7 mouse cellular contexts compared by ENCODE assay signal in the genomic region with DNA sequence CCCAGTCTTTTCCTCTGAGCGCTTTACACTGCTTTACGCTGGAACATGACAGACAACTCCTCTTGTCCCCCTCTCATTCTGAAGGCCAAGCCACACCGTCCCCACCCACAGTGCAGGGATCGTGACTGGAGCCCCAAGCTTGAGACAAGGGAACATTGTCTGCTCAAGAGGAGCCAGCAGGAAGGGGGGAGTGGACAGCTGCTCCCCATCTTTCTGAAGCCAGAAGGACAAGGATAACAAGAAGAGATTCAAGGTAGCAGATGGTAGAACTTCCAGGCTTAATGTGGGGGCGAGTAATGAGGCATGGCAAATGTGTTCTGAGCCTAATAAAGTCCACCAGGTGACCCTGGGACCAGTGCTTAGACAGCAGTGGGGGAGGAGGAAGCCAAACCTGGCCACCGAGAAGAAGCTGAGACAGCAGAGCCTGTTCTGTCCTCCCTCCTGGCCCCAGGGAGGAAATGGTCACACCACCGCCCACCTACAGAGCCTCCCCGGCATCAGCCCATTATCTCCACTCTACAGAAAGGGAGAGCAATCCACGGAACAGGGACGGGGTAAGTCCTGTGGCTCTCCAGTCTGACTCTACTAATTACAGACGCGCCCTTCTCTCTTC. TPM values are rescaled to one million over a fixed set of nuclear protein-coding genes. Genes with fewer than 3 reads are reported as not detected.
DNase-seq lines count a peak whose midpoint lies in the region; ATAC-seq lines count a peak whose summit lies in the region.

No protein-coding gene starts in this region.

- DNase-seq in lung, postnatal 14 days = no peak
- DNase-seq in kidney, postnatal 14 days = peak; percentile 71
- no peak for DNase-seq in ovary, adult 18-20 months (ENCODE audit: low spot score)
- no peak for DNase-seq in urinary bladder, postnatal 14 days (ENCODE audit: low spot score)

- H3K36me3 ChIP-seq in lung, embryonic 16.5 days (ENCODE audit: control insufficient read depth, insufficient read depth, low read length) = peaks cover 11% of the 10 kb centered on the region
- no peaks in the 10 kb centered on the region for H3K36me3 ChIP-seq in forebrain, embryonic 16.5 days (ENCODE audit: control insufficient read depth, insufficient read depth)
- H3K36me3 ChIP-seq in neural tube, embryonic 14.5 days (ENCODE audit: control insufficient read depth, insufficient read depth, low read length) = no peaks in the 10 kb centered on the region

- no peaks in the 10 kb centered on the region for H3K27me3 ChIP-seq in lung, embryonic 16.5 days (ENCODE audit: control insufficient read depth, insufficient read depth, low read depth, low read length)
- peaks cover 4% of the 10 kb centered on the region; the same call in 1 of the 2 replicates for H3K27me3 ChIP-seq in forebrain, embryonic 16.5 days (replicated peaks; ENCODE audit: control insufficient read depth, insufficient read depth, low read length)
- peaks cover 4% of the 10 kb centered on the region; the same call in 1 of the 2 replicates for H3K27me3 ChIP-seq in neural tube, embryonic 14.5 days (ENCODE audit: control insufficient read depth, insufficient read depth, low read length)

- H3K4me1 ChIP-seq in lung, embryonic 16.5 days (replicated peaks; ENCODE audit: control insufficient read depth, insufficient read depth, low read length) = peaks cover 90% of the 10 kb centered on the region
- H3K4me1 ChIP-seq in forebrain, embryonic 16.5 days (replicated peaks; ENCODE audit: control insufficient read depth, insufficient read depth, low read length) = peaks cover 80% of the 10 kb centered on the region
- peaks cover 13% of the 10 kb centered on the region for H3K4me1 ChIP-seq in neural tube, embryonic 14.5 days (ENCODE audit: control insufficient read depth, insufficient read depth, low read length)

- peak overlapping the region; percentile 78 for H3K27ac ChIP-seq in lung, embryonic 16.5 days (ENCODE audit: low read length)
- H3K27ac ChIP-seq in forebrain, embryonic 16.5 days (ENCODE audit: low read length) = no peak overlapping the region
- no peak overlapping the region for H3K27ac ChIP-seq in neural tube, embryonic 14.5 days (ENCODE audit: low read depth, low read length)

- H3K4me2 ChIP-seq in lung, embryonic 16.5 days (ENCODE audit: low read depth, low read length) = peak overlapping the region; percentile 96
- H3K4me2 ChIP-seq in forebrain, embryonic 16.5 days (ENCODE audit: low read length) = peak overlapping the region; percentile 47
- peak overlapping the region; percentile 69 for H3K4me2 ChIP-seq in neural tube, embryonic 14.5 days (ENCODE audit: low read depth, low read length)

- WGBS in lung, embryonic 16.5 days = 5% methylated on average over 12 of the region's 12 CpGs
- 24% methylated on average over 12 of the region's 12 CpGs for WGBS in forebrain, embryonic 16.5 days
- 31% methylated on average over 12 of the region's 12 CpGs for WGBS in neural tube, embryonic 14.5 days

- H3K9me3 ChIP-seq in lung, embryonic 16.5 days (ENCODE audit: control insufficient read depth, low read length) = no peaks in the 10 kb centered on the region
- H3K9me3 ChIP-seq in forebrain, embryonic 16.5 days (ENCODE audit: control insufficient read depth, low read length) = no peaks in the 10 kb centered on the region
- no peaks in the 10 kb centered on the region for H3K9me3 ChIP-seq in neural tube, embryonic 14.5 days (ENCODE audit: control insufficient read depth, low read length)

- peak overlapping the region; percentile 98 for H3K9ac ChIP-seq in lung, embryonic 16.5 days (ENCODE audit: low read length)
- no peak overlapping the region for H3K9ac ChIP-seq in forebrain, embryonic 16.5 days (replicated peaks; ENCODE audit: low read depth, low read length)
- no peak overlapping the region for H3K9ac ChIP-seq in neural tube, embryonic 14.5 days (replicated peaks; ENCODE audit: low read depth, low read length)

- H3K4me3 ChIP-seq in lung, embryonic 16.5 days (ENCODE audit: low read length) = peak overlapping the region; percentile 86
- peak overlapping the region; percentile 25 for H3K4me3 ChIP-seq in forebrain, embryonic 16.5 days (replicated peaks; ENCODE audit: low read length)
- peak overlapping the region; percentile 1; the same call in 1 of the 2 replicates for H3K4me3 ChIP-seq in neural tube, embryonic 14.5 days (ENCODE audit: low read depth, low read length)

- ATAC-seq in lung, embryonic 16.5 days (ENCODE audit: low read depth) = no peak
- no peak for ATAC-seq in forebrain, embryonic 16.5 days
- ATAC-seq in neural tube, embryonic 14.5 days (ENCODE audit: low read depth) = no peak

RNA-seq across cellular contexts. Expression of a gene that starts 5.5 kb away (rescaled TPM):
- polyA plus RNA-seq in lung, embryonic 16.5 days (2015; fragmentation: Nextera tagmentation; extraction: Ambion mirVana) = 10.6 and 11.8 TPM in 2 replicates
- 8.5 and 10.2 TPM in 2 replicates for polyA plus RNA-seq in forebrain, embryonic 16.5 days (2015; fragmentation: Nextera tagmentation; extraction: Ambion mirVana)
- polyA plus RNA-seq in neural tube, embryonic 14.5 days (2014; fragmentation: Nextera tagmentation; extraction: Ambion mirVana) = 12.1 and 12.7 TPM in 2 replicates

RNA-seq across cellular contexts. Expression of a gene that starts 48.0 kb away (rescaled TPM):
- 9.1 and 10.1 TPM in 2 replicates for polyA plus RNA-seq in lung, embryonic 16.5 days (2015; fragmentation: Nextera tagmentation; extraction: Ambion mirVana)
- polyA plus RNA-seq in forebrain, embryonic 16.5 days (2015; fragmentation: Nextera tagmentation; extraction: Ambion mirVana) = 2.6 and 2.9 TPM in 2 replicates
- polyA plus RNA-seq in neural tube, embryonic 14.5 days (2014; fragmentation: Nextera tagmentation; extraction: Ambion mirVana) = 1.6 and 4.1 TPM in 2 replicates

Comparison
In these comparisons a context has a peak if more than half of its experiments do, and no peak if none do; other contexts are left out.
1. H3K4me3 ChIP-seq: peak in every context shown above with its lines; median percentile 86 in lung, embryonic 16.5 days; 25 in forebrain, embryonic 16.5 days; 1 in neural tube, embryonic 14.5 days.